Mouse (Mus musculus) adrenal gland, adult (tissue): ENCODE data around the gene Hist1h4f.

ENCODE experiments used
- DNase-seq, 2 experiments: peaks; one replicate each; pipeline ENCODE4 v3.0.0; 2022 to 2023; ENCODE audit warnings: low spot score in 1 of 2; ENCODE audit not compliant: inconsistent age in 2 of 2

Gene Hist1h4f

GRCm38 (mm10) chr13:23535137-23536075 is 16.0 kb downstream of the Hist1h4f start, which contains the start of gene Hist1h3g:
TSS of gene Hist1h3g (plus strand) at chr13:23535422.
- DNase-seq, result peak; percentile 87 to 96

DNA sequence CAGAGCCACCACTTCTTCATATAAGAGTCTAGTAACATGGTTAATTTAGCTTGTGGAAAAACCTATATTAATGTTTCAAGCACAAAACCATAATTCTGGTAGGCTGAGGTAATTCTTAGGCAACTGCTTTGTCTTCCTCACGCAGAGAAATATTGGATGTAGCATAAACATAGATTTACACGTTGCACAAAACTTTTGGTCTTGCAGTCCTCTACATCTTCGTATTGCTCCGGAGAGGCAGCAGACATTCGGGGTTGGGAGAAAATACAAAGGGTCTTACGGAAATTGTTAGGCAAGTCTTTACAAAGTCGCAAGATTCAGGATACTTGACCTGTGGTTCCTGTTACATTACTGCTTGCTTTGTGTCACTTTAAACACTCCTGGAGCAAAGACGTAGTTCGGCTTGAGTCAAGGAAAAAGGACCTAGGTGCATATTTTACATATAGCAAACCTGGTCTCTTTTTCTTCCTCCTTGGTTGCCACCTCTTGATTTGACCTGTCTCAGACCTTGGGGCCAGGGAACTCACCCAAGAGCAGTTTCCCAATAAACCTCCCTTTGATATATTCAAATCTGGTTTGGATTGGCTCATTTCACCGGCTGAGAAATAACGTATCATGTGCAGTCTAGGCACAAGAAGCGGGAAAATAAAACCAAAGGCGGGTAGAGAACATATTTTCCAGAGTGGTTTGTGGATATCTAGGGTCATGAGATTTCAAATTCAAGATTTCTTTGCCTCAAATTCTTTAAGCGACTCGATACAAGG is 16.9 kb downstream of the Hist1h4f start:
- DNase-seq, result peak in 1 of 2 experiments; percentile 54

- DNase-seq, result peak; percentile 56 to 84
Observed at GRCm38 (mm10) chr13:23533560-23534367, 17.7 kb downstream of the Hist1h4f start, which contains the start of gene Hist1h2af. TSS of gene Hist1h2af (plus strand) at chr13:23533906.

DNA sequence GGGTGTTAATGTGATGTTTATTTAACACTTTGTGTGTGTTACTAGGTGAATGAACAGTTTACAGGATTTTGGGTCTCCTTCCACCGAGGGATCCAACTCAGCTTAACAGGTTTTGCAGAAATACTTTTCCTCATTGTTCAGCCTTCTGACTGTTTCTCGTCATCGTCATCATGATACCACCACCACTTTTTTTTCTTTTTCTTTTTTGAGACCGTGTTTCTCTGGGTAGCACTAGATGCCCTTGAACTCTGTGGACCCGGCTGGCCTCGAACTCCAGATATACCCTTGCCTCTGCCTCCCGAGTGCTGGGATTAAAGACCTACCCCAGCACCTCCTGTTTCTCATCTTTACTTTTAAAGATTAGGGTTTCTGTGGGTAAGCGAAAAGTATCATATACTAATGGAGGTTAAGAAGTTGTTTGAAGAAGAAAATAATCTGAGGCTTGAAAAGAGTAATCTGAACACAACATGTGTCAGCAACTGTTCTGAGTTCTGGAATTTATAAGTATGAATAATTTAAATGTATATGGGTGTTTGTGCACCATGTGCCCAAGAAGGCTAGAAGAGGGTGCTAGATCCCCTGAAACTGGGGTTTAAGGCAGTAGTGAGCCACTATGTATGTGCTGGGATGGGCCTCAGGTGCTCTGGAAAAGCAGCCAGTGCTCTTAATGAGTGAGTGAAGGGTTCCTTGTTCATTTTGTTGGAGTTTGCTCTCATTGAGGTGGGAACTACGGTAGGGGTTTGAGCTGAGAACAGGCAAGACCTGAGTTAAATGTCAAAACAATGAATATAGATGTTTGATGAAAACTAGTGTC is 19.0 kb downstream of the Hist1h4f start:
- no peak for DNase-seq

DNA sequence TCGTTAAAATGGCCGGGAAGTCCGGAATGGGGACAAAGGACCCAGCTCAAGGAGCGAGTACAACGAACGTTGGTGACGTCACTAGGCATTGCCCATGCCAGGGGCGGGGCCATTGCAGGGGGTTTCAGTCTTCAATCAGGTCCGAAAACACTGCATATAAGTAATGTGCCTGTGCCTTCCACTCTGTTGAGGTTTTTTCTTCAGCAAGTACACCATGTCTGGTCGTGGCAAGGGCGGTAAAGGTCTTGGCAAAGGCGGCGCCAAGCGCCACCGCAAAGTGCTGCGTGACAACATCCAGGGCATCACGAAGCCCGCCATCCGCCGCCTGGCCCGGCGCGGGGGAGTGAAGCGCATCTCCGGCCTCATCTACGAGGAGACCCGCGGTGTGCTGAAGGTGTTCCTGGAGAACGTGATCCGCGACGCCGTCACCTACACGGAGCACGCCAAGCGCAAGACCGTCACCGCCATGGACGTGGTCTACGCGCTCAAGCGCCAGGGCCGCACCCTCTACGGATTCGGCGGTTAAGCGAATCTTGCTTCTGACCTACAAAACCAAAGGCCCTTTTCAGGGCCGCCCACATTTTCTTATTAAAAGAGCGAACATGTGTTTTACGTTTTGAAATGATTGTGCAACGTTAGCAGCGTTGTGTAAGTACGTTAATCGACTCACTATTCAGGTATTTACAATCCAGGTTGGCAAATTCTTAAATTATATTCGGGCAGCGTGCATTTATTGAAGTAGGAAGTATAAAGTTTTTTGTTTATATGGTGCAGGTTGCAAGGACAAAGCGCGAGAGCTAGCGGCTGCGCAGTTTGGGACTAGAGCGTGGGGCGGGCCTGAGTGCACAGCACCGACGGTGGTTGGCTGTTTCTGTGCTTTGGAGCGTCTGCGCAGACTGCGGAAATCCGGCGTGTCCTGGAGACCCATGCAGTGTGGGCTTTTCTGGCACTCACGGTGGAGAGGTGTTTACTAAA is 20.3 kb downstream of the Hist1h4f start, which contains the start of gene Hist1h4h:
Gene Hist1h4h, plus strand, starts transcription at position 150 of the 975 bp plus-strand sequence.
- peak; percentile 97 to 100 for DNase-seq

DNA sequence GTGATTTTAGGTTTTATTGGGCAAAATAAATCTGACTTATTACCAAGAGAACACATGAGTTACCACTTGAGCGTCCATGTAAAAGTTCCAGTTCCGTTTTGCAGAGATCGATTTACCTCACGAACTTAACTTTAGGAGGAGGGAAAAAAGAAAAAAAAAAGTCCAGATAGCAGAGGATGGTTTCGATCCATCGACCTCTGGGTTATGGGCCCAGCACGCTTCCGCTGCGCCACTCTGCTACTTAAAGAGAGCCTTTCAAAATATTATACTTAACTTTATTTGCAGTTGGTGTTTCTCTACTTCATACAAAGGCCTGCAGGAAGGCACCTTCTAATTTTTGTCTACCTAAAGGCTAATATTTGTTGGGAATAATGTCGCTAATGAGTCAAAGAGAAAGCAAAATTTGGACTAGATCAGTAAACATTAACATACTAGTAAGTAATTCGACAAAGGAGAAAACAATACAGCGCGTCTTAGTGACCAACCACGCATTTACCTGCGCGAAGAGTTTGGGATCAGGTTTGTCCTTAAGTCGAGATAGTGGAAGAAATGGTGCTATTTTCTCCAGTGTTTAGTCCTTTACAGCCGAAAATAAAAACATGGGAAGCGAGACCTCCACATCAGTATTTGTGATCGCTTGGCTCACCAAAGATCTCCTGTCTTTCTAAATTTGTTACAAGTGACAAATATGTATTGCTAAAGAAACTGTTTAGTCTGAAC is 21.1 kb downstream of the Hist1h4f start:
- DNase-seq, result peak; percentile 68 to 96

DNA sequence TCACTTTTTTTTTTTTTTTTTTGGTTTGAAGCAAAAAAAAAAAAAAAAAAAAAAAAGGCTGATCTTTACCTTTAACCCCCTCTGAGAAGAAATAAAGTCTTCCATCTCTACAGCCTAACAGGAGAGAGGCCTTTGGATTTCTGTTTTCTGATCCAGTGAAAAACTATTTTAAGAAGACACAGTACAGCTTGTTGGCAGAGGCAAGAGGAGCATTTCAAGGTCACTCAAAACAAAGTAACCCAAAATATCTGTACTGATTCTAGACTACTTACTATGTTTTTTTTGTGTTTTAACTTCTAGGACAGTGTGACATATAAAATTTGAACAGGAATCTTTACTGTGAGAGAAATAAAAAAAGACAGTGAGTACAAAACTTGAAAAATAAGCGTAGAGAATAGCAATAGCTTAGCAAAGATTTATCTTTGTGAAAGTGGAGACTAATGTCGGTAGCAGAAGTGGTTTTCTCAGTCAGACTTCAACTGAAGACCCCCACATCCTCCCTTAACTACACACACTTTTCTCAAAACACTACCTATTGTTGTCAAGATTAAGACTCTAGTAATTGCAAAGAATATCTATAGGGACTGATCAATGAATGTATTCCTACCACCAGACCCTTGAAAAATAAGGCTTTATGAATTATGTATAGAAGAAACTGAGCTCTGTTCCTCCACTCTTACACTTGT is 21.8 kb downstream of the Hist1h4f start:
- DNase-seq, result no peak

DNA sequence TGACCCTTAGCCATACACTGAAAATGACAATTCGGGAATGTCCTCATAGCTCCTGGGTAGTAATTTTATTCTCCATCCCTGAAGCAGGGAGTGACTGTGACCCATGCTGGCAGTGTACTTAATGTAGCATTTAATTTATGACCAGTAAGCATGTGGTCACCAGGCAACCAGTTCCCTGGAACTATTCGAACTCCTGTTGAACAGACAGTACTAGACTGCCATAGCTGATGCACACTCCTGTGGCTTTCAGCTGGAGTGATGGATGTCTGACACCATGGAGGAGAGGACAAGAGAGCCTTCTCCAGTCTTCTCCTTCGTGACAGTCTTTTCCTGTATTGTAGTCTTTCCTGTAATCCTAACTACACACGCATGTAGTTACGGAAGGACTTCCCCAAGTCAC is 22.4 kb downstream of the Hist1h4f start:
- no peak for DNase-seq

DNA sequence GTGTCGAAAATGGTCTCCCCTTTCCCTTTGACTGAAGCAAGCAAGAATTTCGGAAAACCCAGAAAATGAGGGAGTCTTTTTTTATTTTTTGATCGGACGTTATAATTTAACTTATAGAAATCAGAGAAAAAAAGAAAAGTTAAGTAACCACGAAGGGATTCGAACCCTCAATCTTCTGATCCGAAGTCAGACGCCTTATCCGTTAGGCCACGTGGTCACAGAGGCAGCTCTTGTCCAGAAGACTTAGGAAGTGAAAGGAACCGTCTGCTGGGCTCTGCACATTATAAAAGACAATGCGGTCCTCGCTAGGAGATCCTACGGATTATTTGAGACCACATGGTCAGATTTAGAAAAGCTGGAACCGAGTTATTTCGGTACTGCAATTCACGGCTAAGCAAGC is 25.1 kb downstream of the Hist1h4f start:
- peak; percentile 90 to 99 for DNase-seq

- DNase-seq, result peak in 1 of 2 experiments; percentile 56
Observed at GRCm38 (mm10) chr13:23525901-23526300, 25.5 kb downstream of the Hist1h4f start.

GRCm38 (mm10) chr13:23524654-23525053 is 26.8 kb downstream of the Hist1h4f start:
- DNase-seq, result peak; percentile 77 to 91

GRCm38 (mm10) chr13:23523976-23524375 is 27.5 kb downstream of the Hist1h4f start:
- no peak for DNase-seq

GRCm38 (mm10) chr13:23521703-23522102 is 29.7 kb downstream of the Hist1h4f start:
- peak; percentile 83 to 95 for DNase-seq

GRCm38 (mm10) chr13:23519416-23519815 is 32.0 kb downstream of the Hist1h4f start:
- peak; percentile 82 to 97 for DNase-seq

GRCm38 (mm10) chr13:23518885-23519284 is 32.6 kb downstream of the Hist1h4f start:
- peak; percentile 76 to 97 for DNase-seq

DNA sequence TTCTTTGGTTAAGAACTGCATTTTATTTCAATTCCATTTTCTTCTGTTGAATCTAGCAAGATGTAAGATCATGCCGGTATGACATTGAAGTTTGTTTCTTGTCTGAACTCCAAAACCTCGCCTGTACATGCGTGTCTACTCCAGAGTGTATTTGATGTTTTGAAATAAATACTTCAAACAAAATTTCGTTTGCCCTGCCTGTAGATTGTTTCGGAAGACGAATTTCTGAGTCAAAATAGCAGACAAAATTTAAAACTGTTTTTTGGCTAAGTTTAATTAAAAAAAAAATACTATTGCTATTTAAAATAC is 33.2 kb downstream of the Hist1h4f start:
- DNase-seq, result no peak

DNA sequence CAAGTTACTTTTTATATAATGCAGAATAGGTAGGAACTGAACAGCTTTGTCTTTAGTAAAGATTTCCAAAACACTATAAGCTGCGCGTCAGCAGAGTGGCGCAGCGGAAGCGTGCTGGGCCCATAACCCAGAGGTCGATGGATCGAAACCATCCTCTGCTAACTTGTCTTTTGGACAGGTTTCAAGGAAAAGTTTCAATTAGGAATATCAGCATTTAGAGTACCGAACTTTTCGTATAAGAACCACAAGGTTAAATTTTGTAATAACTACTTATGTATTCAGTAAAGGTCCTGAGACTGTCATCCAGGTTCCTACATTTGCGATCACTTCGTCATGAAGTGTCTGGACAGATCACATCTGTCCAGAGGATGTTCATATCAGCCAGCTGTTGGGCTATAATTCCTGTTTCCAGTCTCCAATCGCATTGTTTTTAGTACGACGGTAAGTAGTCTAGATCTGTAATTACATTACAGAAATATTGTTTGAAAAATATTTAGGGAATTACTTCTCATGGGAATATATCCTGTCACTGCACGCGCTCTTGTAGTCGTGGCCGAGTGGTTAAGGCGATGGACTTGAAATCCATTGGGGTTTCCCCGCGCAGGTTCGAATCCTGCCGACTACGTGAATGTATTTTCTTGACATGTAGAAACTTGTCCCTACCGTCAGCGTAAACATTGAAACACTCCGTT is 33.7 kb downstream of the Hist1h4f start:
- DNase-seq, result peak; percentile 89 to 98
